Mouse (Mus musculus) forebrain, embryonic 13.5 days (tissue): ENCODE measurements around the gene Wrnip1. TPM values are rescaled to one million over a fixed set of nuclear protein-coding genes. Genes with fewer than 3 reads are reported as not detected.
A peak's percentile ranks its signal among the peaks of the same experiment; 100 is the strongest.

Experiments
- ATAC-seq: fragments of 200-750 bp; cut with Nextera tagmentation; 2 replicates; pipeline ENCODE4 v1.8.0; 2017
- H3K27ac ChIP-seq: fragments of 300-500 bp; sonication (generic); 2 replicates; pipeline ENCODE4 v1.5.1; 2015; ENCODE audit warnings: inconsistent platforms, mild to moderate bottlenecking, moderate library complexity
- H3K27me3 ChIP-seq: fragments of 300-500 bp; sonication (generic); 2 replicates; pipeline ENCODE4 v1.6.1; 2015; ENCODE audit warnings: mild to moderate bottlenecking, inconsistent platforms
- H3K36me3 ChIP-seq: fragments of 300-500 bp; sonication (generic); 2 replicates; pipeline ENCODE4 v1.6.1; 2015; ENCODE audit warnings: mild to moderate bottlenecking, inconsistent platforms; ENCODE audit not compliant: poor library complexity, severe bottlenecking
- H3K4me1 ChIP-seq: fragments of 300-500 bp; sonication (generic); 2 replicates; pipeline ENCODE4 v1.6.1; 2015; ENCODE audit warnings: inconsistent platforms
- H3K4me2 ChIP-seq: fragments of 300-500 bp; sonication (generic); 2 replicates; pipeline ENCODE4 v1.6.1; 2015; ENCODE audit warnings: inconsistent platforms, mild to moderate bottlenecking, moderate library complexity
- H3K4me3 ChIP-seq: fragments of 300-500 bp; sonication (generic); 2 replicates; pipeline ENCODE4 v1.5.1; 2015; ENCODE audit warnings: mild to moderate bottlenecking, inconsistent platforms
- H3K9ac ChIP-seq: fragments of 300-500 bp; sonication (generic); 2 replicates; pipeline ENCODE4 v1.6.1; 2015; ENCODE audit warnings: mild to moderate bottlenecking, inconsistent platforms
- H3K9me3 ChIP-seq: fragments of 300-500 bp; sonication (generic); replicated peaks from 2 replicates; pipeline ENCODE4 v1.6.1; 2016; ENCODE audit warnings: inconsistent platforms
- WGBS: fragments of 180-500 bp; shearing (Covaris S2); methylation state at CpG from one replicate; pipeline ENCODE4 v1.1.7; 2015; 5-methylcytosine and 5-hydroxymethylcytosine counted together
- polyA plus RNA-seq: library from polyadenylated mRNA; unstranded; fragments of >200 nt; fragmentation: Nextera tagmentation; extraction: Ambion mirVana; gene quantifications from 2 replicates; pipeline ENCODE4 v1.2.1, GENCODE M21; 2015

The Wrnip1 gene
- polyA plus RNA-seq, 1 experiment from 2014 or later, result 22.1 TPM

GRCm38 (mm10) chr13:32787584-32787983, 14.3 kb upstream of the Wrnip1 start:
- no peak overlapping the region for H3K9ac ChIP-seq
- 86% methylated on average over 2 of the region's 2 CpGs for WGBS
- ATAC-seq, result no peak

GRCm38 (mm10) chr13:32789781-32790180, 12.1 kb upstream of the Wrnip1 start:
- no peak for ATAC-seq
- whole genome bisulfite sequencing, result 82% methylated on average over 4 of the region's 4 CpGs
- no peak overlapping the region for H3K27ac ChIP-seq
- H3K9ac ChIP-seq, result no peak overlapping the region
- no peaks in the 10 kb centered on the region for H3K36me3 ChIP-seq
- H3K4me2 ChIP-seq, result no peak overlapping the region
- H3K4me3 ChIP-seq, result no peak overlapping the region
- H3K9me3 ChIP-seq, result no peaks in the 10 kb centered on the region
- no peaks in the 10 kb centered on the region for H3K27me3 ChIP-seq
- no peaks in the 10 kb centered on the region for H3K4me1 ChIP-seq

More at GRCm38 (mm10) chr13:32787584-32787983, 14.3 kb upstream of the Wrnip1 start:
- Histone ChIP-seq H3K27ac (no peak overlapping the region), H3K27me3 (no peaks in the 10 kb centered on the region), H3K36me3 (no peaks in the 10 kb centered on the region), H3K4me1 (no peaks in the 10 kb centered on the region), H3K9me3 (no peaks in the 10 kb centered on the region), H3K4me2 (no peak overlapping the region), H3K4me3 (no peak overlapping the region)

- Histone ChIP-seq H3K4me1 (no peaks in the 10 kb centered on the region), H3K27me3 (no peaks in the 10 kb centered on the region), H3K4me3 (no peak overlapping the region), H3K27ac (no peak overlapping the region), H3K36me3 (no peaks in the 10 kb centered on the region), H3K4me2 (no peak overlapping the region), H3K9ac (no peak overlapping the region), H3K9me3 (no peaks in the 10 kb centered on the region)
- 60% methylated on average over 2 of the region's 2 CpGs for WGBS
- ATAC-seq, result no peak
Measured at GRCm38 (mm10) chr13:32794619-32795018, 7.2 kb upstream of the Wrnip1 start.

GRCm38 (mm10) chr13:32795166-32795565, 6.7 kb upstream of the Wrnip1 start:
- no peaks in the 10 kb centered on the region for H3K36me3 ChIP-seq
- no peaks in the 10 kb centered on the region for H3K27me3 ChIP-seq
- no peak overlapping the region for H3K27ac ChIP-seq
- H3K9ac ChIP-seq, result no peak overlapping the region
- H3K4me3 ChIP-seq, result no peak overlapping the region
- no peak overlapping the region for H3K4me2 ChIP-seq
- H3K9me3 ChIP-seq, result no peaks in the 10 kb centered on the region
- ATAC-seq, result no peak
- 82% methylated on average over 5 of the region's 5 CpGs for WGBS
- H3K4me1 ChIP-seq, result no peaks in the 10 kb centered on the region

- Histone ChIP-seq H3K4me3 (no peak overlapping the region), H3K36me3 (no peaks in the 10 kb centered on the region), H3K9me3 (no peaks in the 10 kb centered on the region), H3K9ac (no peak overlapping the region), H3K4me2 (no peak overlapping the region), H3K4me1 (peaks cover 6% of the 10 kb centered on the region), H3K27me3 (no peaks in the 10 kb centered on the region), H3K27ac (no peak overlapping the region)
- 86% methylated on average over 1 of the region's 1 CpGs for WGBS
- ATAC-seq, result no peak
Measured at GRCm38 (mm10) chr13:32797085-32797484, 4.8 kb upstream of the Wrnip1 start.

GRCm38 (mm10) chr13:32799131-32799530, 2.7 kb upstream of the Wrnip1 start:
- Histone ChIP-seq H3K9ac (no peak overlapping the region), H3K4me3 (no peak overlapping the region), H3K36me3 (no peaks in the 10 kb centered on the region), H3K27ac (no peak overlapping the region), H3K4me1 (peaks cover 20% of the 10 kb centered on the region), H3K27me3 (no peaks in the 10 kb centered on the region), H3K9me3 (no peaks in the 10 kb centered on the region), H3K4me2 (no peak overlapping the region)
- ATAC-seq, result no peak
- WGBS, result 80% methylated on average over 2 of the region's 2 CpGs

GRCm38 (mm10) chr13:32800859-32801258, 979 bp upstream of the Wrnip1 start:
- H3K9ac ChIP-seq, result peak overlapping the region; percentile 88; the same call in 1 of the 2 replicates
- H3K36me3 ChIP-seq, result no peaks in the 10 kb centered on the region
- no peak overlapping the region for H3K27ac ChIP-seq
- peaks cover 30% of the 10 kb centered on the region for H3K4me1 ChIP-seq
- peak overlapping the region; percentile 87 for H3K4me2 ChIP-seq
- H3K9me3 ChIP-seq, result no peaks in the 10 kb centered on the region
- no peaks in the 10 kb centered on the region for H3K27me3 ChIP-seq
- H3K4me3 ChIP-seq, result peak overlapping the region; percentile 71; the same call in 1 of the 2 replicates
- ATAC-seq, result no peak

- Histone ChIP-seq H3K27ac (peak within 1 kb of the TSS; percentile 72), H3K4me1 (peaks cover 34% of the 10 kb centered on the region), H3K4me2 (peak within 1 kb of the TSS; percentile 87), H3K4me3 (peak within 1 kb of the TSS; percentile 71), H3K27me3 (no peaks in the 10 kb centered on the region), H3K9me3 (no peaks in the 10 kb centered on the region), H3K9ac (peak within 1 kb of the TSS; percentile 88), H3K36me3 (peaks cover 13% of the 10 kb centered on the region)
- ATAC-seq, result peak; percentile 6
- WGBS, result under 1% methylated on average over 91 of the region's 95 CpGs
Measured at GRCm38 (mm10) chr13:32802259-32803081, 632 bp downstream of the Wrnip1 start, which contains the start of gene D930007J09Rik. D930007J09Rik (minus strand) TSS chr13:32802849.

GRCm38 (mm10) chr13:32803701-32804345, 2.0 kb downstream of the Wrnip1 start:
- no peaks in the 10 kb centered on the region for H3K27me3 ChIP-seq
- WGBS, result 69% methylated on average over 4 of the region's 4 CpGs
- H3K4me3 ChIP-seq, result peak overlapping the region; percentile 71
- peak overlapping the region; percentile 88 for H3K9ac ChIP-seq
- ATAC-seq, result no peak
- H3K36me3 ChIP-seq, result peaks cover 25% of the 10 kb centered on the region
- no peak overlapping the region for H3K27ac ChIP-seq
- H3K4me2 ChIP-seq, result peak overlapping the region; percentile 87
- peaks cover 34% of the 10 kb centered on the region for H3K4me1 ChIP-seq
- no peaks in the 10 kb centered on the region for H3K9me3 ChIP-seq

GRCm38 (mm10) chr13:32806820-32807219, 5.0 kb downstream of the Wrnip1 start:
- H3K9me3 ChIP-seq, result no peaks in the 10 kb centered on the region
- H3K27ac ChIP-seq, result no peak overlapping the region
- no peak for ATAC-seq
- H3K36me3 ChIP-seq, result peaks cover 47% of the 10 kb centered on the region
- H3K27me3 ChIP-seq, result no peaks in the 10 kb centered on the region
- no peak overlapping the region for H3K9ac ChIP-seq
- no peak overlapping the region for H3K4me2 ChIP-seq
- H3K4me1 ChIP-seq, result peaks cover 28% of the 10 kb centered on the region
- 79% methylated on average over 7 of the region's 7 CpGs for WGBS
- H3K4me3 ChIP-seq, result no peak overlapping the region

GRCm38 (mm10) chr13:32807624-32808023, 5.8 kb downstream of the Wrnip1 start:
- Histone ChIP-seq H3K27me3 (no peaks in the 10 kb centered on the region), H3K27ac (no peak overlapping the region), H3K9ac (no peak overlapping the region), H3K4me3 (no peak overlapping the region), H3K4me2 (no peak overlapping the region), H3K4me1 (peaks cover 28% of the 10 kb centered on the region), H3K9me3 (no peaks in the 10 kb centered on the region), H3K36me3 (peaks cover 48% of the 10 kb centered on the region)
- WGBS, result 52% methylated on average over 3 of the region's 3 CpGs
- ATAC-seq, result no peak

GRCm38 (mm10) chr13:32819241-32819640, 17.4 kb downstream of the Wrnip1 start:
- Histone ChIP-seq H3K36me3 (peaks cover 70% of the 10 kb centered on the region), H3K27me3 (no peaks in the 10 kb centered on the region), H3K9ac (no peak overlapping the region), H3K27ac (no peak overlapping the region), H3K4me2 (no peak overlapping the region), H3K4me1 (no peaks in the 10 kb centered on the region), H3K9me3 (no peaks in the 10 kb centered on the region), H3K4me3 (no peak overlapping the region)
- ATAC-seq, result no peak
- WGBS, result 89% methylated on average over 3 of the region's 3 CpGs
